Mouse (Mus musculus) MEL (cell line): ENCODE results near the gene Lhfpl3.

Experiments
- CHD2 ChIP-seq: IDR thresholded peaks from 2 replicates; pipeline ENCODE4 v1.6.1; 2011; ENCODE audit warnings: low read length, improper control_type of control experiment
- CTCF ChIP-seq, 3 experiments: IDR thresholded peaks in 2 of 3; conservative IDR thresholded peaks in 1 of 3; 2 replicates each; pipeline ENCODE4 v1.5.1; 2011 to 2012; ENCODE audit warnings: low read length in 3 of 3, low read depth in 2 of 3, mild to moderate bottlenecking in 2 of 3, improper control_type of control experiment in 1 of 3, inconsistent platforms in 1 of 3, mixed read lengths in 1 of 3, moderate library complexity in 1 of 3; ENCODE audit not compliant: control insufficient read depth in 1 of 3, insufficient read depth in 1 of 3, poor library complexity in 1 of 3, severe bottlenecking in 1 of 3
- GATA1 ChIP-seq: IDR thresholded peaks from 2 replicates; pipeline ENCODE4 v1.6.1; 2011; ENCODE audit warnings: low read depth, low read length, improper control_type of control experiment
- JUND ChIP-seq: IDR thresholded peaks from 2 replicates; pipeline ENCODE4 v1.6.1; 2011; ENCODE audit warnings: low read depth, mild to moderate bottlenecking, improper control_type of control experiment, low read length
- MYC ChIP-seq: IDR thresholded peaks from 2 replicates; pipeline ENCODE4 v1.6.1; 2011; ENCODE audit warnings: low read depth, mild to moderate bottlenecking, low read length, improper control_type of control experiment, moderate library complexity
- POLR2A ChIP-seq, 2 experiments: IDR thresholded peaks; 2 replicates each; pipeline ENCODE4 v1.6.1; 2011 to 2012; ENCODE audit warnings: low read length in 2 of 2, mild to moderate bottlenecking in 2 of 2, control low read depth in 1 of 2, improper control_type of control experiment in 1 of 2, low read depth in 1 of 2, moderate library complexity in 1 of 2; ENCODE audit not compliant: control insufficient read depth in 1 of 2, insufficient read depth in 1 of 2, poor library complexity in 1 of 2
- POLR2AphosphoS5 ChIP-seq: IDR thresholded peaks from 2 replicates; pipeline ENCODE4 v1.6.1; 2012; ENCODE audit warnings: low read depth, borderline replicate concordance, mild to moderate bottlenecking, inconsistent platforms, low read length, moderate library complexity, mixed read lengths
- TBP ChIP-seq: IDR thresholded peaks from 2 replicates; pipeline ENCODE4 v1.8.0; 2011; ENCODE audit warnings: low read depth, low read length, improper control_type of control experiment
- USF1 ChIP-seq: IDR thresholded peaks from 2 replicates; pipeline ENCODE4 v1.6.1; 2014; ENCODE audit warnings: low read depth, mild to moderate bottlenecking, inconsistent platforms, low read length, improper control_type of control experiment, moderate library complexity
- ZC3H11A ChIP-seq: IDR thresholded peaks from 2 replicates; pipeline ENCODE4 v1.6.1; 2012; ENCODE audit warnings: low read depth, mild to moderate bottlenecking, inconsistent platforms, low read length, improper control_type of control experiment
- ZMIZ1 ChIP-seq: IDR thresholded peaks from 2 replicates; pipeline ENCODE4 v1.6.1; 2012; ENCODE audit warnings: low read depth, mild to moderate bottlenecking, inconsistent platforms, low read length, improper control_type of control experiment, moderate library complexity

GRCm38 (mm10) chr5:23248303-23248702 lies 502.4 kb downstream of the Lhfpl3 start:
- TF ChIP-seq CTCF (IDR thresholded peaks at IDR 0.05 in 2 of 3, conservative IDR thresholded peaks at IDR 0.05 in 1 of 3; ENCODE audit: control insufficient read depth in 1 of 3, insufficient read depth in 1 of 3, low read depth in 2 of 3, low read length in 3 of 3, poor library complexity in 1 of 3, severe bottlenecking in 1 of 3) (no peak), POLR2A (IDR thresholded peaks at IDR 0.05; ENCODE audit: control insufficient read depth in 1 of 2, insufficient read depth in 1 of 2, low read depth in 1 of 2, low read length in 2 of 2, poor library complexity in 1 of 2) (no peak), POLR2AphosphoS5 (no peak), ZC3H11A (no peak), CHD2 (no peak), TBP (no peak), JUND (no peak), MYC (no peak), GATA1 (no peak), ZMIZ1 (no peak), USF1 (no peak)
